Mouse (Mus musculus) regulatory T cell (primary cell): ENCODE measurements around the gene Clmp.
"Not testable (repeated sequence)": the region's sequence is repeated elsewhere in the genome, so short reads cannot be mapped to it uniquely, and the experiment has no call there.

Experiments used
- in situ Hi-C: fragments of 300-600 bp; cut with MboI, MseI; formaldehyde crosslinking; loops from one replicate; pipeline ENCODE4 v1.15.1; 2025; ENCODE audit warnings: high pct_unique_total_duplicates

Gene Clmp

DNA sequence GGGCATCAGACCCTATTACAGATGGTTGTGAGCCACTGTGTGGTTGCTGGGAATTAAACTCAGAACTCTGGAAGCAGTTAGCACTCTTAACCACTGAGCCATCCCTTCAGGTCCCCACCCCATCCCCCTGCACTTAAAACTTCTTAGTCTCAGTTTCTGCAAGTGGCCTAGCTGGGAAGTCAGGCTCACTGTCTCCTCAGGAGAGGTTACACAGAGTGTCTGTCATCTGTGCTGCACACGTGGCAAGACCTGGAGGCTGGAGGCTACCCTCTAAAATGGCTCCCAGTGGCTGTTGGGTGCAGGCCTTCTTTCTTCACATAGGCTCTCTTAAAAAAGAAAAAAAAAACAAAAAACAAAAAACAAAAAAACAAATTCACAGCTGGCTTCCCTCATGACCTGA lies 90.3 kb downstream of the Clmp start:
- in situ Hi-C loops = no loop called here

DNA sequence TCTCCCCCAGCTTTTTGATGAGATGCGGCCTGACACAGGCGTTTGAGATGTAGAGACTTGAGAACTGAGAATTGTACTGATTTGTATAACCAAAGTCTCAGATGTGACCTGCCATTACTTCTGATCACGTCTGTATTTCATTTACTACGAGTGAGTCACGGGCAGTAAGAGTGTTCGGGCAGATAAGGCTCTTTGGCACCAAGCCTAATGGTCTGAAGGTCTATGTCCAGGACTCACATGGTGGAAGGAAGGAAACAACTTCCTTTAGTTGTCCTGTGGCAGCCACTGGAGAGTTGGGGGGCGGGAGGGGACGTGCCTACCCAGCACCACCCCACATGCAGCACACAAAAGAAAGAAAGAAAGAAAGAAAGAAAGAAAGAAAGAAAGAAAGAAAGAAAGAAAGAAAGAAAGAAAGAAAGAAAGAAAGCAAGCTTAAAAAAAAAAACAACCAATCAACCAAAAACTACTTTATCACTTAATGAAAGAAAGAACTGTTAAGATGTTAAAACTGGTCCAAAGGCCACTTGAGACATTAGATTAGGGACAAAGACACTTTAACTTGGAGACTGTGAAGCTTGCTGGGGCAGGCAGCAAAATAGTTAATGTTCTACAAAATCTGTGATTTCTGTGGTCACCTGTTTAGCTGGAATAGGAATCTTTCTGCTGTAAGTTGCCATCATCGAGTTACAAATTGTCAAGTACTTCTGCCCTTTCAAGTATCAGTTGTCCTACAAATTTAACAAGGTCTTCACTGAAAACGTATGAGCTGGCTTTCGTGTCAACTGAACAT lies 90.9 kb downstream of the Clmp start:
- in situ Hi-C loops = no loop called here

DNA sequence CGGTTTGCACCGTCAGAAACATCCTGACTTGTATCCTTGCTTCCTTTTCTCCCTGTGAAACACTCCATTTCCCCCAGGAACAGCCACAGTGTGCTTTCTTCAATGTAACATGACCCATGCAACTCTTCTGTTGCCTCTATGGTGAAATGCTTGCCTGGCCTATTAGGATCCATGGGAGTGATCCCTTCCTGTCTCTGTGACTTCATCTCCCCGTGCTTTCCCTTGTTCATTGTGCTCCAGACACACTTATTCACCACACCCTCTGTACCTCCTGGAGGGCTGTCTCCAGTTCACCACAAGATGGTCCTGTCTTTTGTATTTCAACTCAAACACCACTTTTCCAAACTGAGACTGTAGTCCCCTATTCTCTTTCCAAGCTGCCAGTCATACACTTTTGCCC lies 94.3 kb downstream of the Clmp start:
- in situ Hi-C loops = no loop called here

DNA sequence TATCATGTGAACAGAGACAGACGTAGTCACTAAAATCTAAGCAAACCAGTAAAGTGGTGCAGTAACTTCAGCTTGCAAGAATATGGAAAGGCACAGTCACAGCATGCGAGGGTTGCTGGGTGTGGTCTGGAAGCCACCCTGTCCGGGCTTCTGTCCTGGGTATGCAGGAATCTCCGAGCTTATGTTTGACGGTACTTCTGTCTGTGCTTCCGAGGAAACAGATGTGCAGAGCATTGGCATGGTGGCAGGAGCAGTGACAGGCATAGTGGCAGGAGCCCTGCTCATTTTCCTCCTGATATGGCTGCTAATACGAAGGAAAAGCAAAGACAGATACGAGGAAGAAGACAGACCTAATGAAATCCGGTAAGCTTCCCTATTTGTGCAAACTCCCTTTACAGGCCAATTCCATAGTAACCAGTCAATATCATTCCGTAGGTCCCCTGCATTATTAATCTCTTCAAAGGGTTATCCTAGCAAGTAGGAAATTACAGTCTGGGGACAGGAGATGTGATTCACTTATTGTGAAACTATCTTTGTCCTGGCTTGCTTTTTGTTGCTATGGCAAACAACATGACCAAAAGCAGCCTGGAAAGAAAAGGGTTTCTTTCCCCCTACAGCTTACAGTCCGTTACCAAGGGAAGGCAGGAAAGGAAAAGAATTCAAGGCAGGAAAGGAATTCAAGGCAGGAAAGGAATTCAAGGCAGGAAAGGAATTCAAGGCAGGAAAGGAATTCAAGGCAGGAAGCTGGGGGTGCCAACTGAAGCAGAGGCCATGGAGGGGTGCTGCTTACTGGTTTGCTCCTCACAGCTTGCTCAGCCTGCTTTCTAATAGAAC lies 95.3 kb downstream of the Clmp start:
- in situ Hi-C loops = no loop called here

DNA sequence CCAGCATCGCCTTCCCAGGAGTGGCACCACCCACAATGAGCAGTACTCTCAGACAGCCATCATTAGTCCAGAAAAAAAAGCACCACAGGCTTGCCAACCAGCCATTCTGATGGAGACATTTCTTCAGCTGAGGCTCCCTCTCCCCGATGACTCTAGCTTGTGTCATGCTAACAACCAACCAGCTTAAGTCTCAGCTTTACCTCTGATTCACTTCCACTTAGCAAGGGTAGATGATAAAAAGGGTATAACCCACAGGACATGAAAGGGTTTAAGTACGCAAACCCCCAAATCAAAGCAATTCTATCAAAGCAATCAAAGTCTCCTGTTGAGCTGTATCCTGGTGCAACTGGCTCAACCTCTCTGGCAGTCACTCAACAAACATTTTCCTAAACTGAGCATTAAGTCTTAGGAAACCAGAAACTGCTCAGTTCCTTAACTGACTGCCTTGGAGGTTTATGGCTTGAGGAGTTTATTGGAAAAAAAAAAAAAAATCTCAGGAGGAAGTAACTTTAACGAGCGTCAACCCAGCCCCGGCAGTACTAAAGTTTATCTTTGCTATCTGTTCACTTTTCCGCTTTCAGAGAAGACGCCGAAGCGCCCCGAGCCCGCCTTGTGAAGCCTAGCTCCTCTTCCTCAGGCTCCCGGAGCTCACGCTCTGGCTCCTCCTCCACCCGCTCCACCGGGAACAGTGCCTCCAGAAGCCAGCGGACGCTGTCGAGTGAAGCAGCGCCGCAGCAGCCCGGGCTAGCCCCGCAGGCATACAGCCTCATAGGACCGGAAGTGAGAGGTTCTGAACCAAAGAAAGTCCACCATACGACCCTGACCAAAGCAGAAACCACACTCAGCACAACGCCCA lies 96.2 kb downstream of the Clmp start:
- in situ Hi-C loops = no loop called here

DNA sequence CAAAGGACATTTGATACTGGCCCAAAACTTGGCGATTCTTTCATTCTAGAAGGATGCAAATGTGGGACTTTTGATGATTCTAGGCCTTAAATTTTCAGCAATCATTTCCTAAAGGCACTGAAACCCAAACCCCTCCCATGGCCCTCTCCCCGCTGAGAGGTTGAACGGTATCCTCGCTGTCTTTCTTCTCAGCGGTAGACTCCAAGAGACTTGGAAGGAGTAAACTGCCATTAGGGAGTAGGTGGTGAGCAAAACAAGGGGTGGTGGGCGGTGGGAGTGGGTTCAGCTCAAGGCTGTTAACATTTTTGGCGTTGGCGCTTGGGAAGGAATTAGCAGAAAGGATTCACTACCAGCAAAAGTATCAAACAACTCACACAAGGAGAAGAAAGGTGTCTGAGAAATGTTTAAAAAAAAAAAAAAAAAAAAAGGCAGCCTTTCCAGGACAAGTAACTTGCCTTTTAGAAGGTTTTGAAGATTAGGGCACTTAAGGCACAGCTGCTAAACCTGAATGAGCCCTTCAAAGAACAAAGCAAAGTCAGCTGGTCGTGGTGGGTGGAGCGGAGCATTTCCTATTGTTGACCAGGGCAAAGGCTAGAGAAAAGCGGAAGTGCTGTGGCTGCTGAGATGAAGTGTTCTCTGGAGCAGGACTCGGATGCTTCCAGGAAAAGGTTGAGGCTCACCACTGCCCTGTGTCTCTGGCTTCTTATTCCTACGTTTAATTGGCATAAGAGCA lies 98.0 kb downstream of the Clmp start:
- in situ Hi-C loops = no loop called here

DNA sequence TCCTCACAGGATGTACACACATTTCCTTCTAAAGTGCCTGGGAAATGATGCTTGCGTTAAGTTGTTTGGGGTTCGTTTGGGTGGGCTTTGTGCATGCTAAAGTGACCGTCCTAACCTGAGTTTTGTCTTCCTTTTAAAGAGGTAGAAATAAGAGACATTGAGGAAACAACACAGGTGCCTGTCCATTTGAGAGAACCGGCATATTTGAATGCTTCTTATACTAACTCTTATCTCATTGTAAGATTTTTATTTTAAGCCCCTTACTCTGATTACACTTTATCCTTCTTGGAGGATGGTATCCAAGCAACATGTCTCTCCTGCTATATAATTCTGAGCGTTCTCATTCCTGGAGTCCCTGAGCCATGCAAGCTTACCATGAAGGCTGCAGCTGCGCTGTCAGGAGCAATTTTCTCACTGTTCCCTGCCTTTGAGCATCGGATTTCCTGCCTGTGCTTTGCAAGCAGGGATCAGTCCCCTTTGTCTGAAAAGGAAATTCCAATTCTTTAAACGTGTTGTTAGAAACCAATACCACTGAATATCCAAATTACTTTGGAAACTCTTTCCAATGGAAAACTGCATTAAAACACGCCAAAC lies 98.7 kb downstream of the Clmp start:
- in situ Hi-C loops = no loop called here

DNA sequence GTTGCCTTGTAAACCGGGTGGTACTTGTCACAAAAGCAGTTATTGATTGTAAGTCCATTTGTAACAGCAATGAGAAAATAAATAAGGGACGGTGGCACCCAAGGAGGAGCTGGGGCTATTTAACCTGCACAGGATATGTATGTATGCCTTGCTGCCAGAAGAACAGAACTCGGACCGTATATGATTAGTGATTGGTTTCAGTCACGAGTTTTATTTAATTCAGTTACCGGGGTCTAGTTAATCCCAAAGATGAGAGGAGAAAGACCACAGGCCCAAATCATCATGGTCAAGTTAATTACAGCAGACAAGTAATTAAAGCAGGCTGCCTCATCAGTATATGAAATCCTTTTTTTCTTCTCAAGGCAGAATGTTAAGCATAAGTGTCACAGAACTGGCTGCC lies 99.7 kb downstream of the Clmp start:
- in situ Hi-C loops = no loop called here

DNA sequence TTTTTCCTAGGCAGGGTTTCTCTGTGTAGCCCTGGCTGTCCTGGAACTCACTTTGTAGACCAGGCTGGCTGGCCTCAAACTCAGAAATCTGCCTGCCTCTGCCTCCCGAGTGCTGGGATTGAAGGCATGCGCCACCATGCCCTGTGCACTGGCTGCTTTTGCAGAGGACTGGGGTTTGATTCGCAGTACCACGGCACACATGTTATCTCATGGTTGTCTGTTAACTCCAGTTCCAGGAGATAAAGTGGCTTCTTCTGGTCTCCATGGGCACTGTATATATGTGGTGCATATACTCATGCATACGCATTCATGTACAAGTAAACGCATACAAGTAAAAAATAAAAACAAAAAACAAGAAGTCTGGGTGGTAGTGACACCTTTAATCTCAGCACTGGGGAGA lies 101.1 kb downstream of the Clmp start:
- in situ Hi-C loops = not testable (repeated sequence)

DNA sequence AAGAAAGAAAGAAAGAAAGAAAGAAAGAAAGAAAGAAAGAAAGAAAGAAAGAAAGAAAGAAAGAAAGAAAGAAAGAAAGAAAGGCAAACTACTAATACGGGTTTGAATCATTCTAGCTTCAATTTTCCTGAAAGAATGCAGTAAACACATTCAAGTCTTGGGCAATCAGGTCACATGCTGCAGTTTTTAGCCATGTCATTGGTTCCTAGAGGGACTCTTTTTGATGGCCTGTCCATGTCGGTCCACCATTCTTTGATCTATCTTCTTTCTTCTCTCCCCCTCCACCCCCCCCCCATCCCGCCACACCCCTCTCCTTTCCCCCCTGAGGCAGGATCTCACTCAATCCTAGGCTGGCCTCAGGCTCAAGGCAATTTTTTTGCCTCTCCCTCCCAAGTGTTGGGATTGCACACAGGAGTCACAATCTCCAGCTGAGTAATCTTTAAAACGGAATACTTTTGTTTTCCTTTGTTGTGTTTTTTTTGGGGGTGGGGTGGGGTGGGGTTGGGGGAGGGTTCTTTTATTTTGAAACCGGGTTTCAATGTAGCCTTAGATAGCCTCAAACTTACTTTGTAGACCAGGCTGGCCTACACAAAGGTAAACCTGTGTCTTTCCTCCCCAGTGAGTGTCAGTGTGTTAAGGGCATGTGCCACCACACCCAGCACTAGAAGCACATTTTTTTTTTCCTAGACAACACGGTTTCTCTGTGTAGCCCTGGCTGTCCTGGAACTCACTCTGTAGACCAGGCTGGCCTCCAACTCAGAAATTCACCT lies 106.3 kb downstream of the Clmp start:
- in situ Hi-C loops = no loop called here

DNA sequence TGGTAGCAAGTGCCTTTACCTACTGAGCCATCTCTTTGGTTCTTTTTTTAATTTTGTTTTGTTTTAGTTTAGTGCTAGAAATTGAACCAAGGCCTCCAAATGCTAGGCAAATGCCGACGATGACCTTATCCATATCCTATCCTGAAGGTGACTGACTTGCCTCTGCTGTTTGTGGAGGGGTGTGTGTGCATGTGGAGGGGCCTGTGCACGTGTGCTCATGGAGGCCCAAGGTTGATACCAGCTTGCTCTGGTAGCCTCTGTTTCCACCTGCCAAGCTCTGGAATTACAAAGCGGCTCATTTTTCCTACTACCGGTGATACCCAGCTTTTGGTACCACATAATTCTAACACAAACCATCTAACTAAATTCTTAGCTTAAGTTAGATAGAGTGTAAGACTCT lies 107.8 kb downstream of the Clmp start:
- in situ Hi-C loops = no loop called here

DNA sequence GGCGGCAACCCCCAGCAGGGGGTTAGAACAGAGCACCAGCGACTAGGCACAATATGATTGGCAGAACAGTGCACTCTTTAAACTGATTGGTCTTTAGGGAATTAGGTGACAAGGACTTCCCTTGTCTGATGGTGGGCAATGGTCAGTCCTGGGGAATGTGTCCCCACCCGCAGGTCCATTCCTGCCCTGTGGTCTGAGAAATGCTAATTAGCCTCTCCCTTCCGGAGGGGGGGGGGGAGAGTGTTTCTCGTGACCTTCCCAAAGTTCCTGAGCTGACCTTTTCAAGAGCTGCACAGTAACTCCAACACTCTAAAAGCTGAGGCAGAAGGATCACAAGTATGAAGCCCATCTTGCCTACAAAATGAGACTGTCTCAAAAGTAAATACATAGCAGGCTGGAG lies 108.5 kb downstream of the Clmp start:
- in situ Hi-C loops = no loop called here

DNA sequence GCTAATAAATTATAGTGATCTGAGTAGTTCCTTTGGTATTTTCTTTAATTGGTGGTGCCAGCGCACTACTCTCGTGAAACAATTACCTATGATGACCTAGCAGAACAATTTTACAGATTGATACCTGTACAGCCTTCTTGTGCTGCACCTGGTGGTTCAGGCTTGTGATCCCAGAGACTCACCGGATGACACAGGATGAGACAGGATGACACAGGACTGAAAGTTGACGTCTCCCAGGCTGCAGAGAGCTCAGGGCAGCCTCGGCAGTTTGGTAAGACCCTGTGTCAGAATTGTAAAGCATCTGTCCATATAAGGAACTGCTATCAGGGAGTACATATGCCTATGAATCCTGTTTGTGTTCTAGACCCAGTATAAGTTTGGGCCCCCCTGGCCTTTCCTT lies 109.2 kb downstream of the Clmp start:
- in situ Hi-C loops = no loop called here

DNA sequence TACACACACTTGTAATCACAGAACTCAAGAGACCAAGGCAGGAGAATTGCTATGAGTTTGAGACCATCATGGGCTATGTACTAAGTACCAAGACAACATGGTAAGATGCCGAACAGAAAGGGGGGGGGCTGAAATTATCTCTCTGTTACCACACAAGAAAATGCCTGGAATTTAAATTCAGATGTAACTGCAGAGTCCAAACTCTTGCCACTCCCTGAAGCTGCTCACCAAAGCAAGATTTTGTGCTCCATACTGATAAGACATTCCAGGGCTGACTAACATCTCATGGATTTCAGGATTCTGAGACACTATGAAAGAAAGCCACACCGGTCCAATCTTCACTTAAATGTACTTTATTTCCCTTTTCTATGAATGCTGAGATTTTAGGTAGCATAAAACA lies 109.8 kb downstream of the Clmp start:
- in situ Hi-C loops = no loop called here

DNA sequence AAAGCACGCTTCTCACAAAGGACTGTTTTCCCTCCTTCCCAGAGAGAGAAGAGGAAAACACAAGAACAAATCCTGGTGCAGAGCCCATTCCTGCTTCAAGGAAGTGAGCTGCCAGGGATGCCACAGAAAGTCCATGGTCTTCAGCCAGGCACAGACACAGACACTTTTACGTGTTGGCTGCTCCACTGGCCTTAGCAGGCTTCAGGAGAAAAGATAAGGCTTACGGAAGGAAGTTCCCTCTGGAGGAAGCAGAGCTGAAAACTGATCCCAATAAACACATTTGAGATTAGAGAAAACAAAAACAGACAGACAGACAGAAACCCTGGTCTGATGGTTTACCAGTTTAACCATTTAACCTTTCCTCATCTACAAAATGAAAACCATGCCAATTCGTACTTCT lies 110.3 kb downstream of the Clmp start:
- in situ Hi-C loops = no loop called here

DNA sequence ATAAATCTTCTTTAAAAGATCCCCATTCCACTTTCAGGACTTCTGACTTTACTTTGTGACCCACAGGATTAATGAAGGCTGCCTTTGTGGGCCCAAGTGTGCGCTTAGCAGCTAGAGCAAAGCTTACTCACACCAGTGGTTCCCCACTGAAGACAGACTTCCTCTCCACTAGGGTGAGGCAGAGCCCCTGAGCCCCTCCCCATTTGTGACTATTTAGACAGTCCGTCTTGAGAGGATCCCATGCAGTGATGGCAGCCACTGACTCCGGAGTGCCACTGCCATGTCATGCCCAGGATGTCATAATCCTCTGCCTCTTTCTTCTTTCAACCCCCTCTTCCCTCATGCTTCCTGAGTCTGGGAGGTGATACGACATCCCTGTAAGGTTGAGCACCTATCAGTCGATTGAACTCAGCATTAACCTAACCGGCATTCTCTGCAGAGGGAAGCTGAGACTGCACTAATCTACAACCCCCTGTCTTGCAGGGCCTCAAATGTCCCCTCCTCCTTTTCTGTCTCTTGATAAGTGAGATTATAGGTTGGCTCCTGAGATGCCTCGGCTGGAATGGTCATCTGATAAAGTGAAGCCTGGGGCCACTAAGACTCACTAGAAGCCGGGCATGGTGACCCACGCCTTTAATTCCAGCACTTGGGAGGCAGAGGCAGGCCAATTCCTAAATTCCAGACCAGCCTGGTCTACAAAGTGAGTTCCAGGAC lies 112.6 kb downstream of the Clmp start:
- in situ Hi-C loops = no loop called here

DNA sequence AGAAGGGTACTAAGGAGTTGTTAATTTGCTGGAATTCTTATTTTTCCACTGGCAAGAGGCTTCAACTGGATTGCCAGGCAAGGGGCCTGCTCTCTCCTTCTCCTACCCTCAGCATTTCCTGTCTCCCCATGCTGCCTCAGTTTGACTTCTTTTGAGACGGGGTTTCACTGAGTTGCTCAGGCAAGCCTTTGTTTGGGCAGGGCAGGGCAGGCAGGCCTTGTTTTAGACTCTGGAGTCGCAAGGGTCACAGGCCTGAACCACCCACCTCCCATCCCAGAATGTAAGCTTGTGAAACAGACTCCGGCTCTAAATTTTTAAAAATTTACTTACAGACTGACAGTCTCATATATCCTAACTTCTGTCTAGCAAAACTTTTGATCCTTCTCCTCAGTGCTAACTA lies 113.3 kb downstream of the Clmp start:
- in situ Hi-C loops = no loop called here

DNA sequence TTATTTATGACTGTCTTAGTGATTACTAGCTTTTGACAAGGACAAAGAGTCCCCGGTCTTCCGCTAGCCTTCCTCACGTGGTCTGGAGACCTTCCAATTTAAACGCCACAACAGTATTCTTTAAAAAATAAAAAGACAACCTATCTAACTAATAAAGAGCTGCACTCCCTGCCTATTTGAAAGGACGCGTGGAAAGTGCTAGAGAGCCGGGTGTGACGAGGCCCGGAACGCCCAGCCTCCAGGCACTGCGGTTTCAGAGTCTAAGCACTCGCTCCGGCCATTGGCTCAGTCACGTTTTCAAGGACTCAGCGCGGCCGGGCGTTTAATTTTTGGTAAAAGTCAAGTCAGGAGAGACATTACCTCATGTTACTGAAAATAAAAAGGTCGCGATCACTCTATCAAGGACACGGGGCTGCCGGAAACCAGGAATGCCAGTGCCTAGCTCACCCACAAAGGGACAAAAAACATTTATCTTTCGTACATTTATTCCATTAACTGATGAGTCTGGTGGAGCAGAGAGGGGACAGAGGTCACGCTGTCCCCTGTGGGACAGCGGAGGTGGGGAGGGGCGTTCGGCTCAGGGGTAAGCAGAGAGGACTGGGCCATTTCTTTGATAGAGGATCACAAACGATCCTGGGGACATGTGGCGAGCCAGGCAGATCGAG lies 114.2 kb downstream of the Clmp start:
- in situ Hi-C loops = no loop called here
